Mouse (Mus musculus): ENCODE measurements at regions not wholly inside any gene's neighbourhood (a gene's known extent, or its start where the extent isn't known, plus 50 kb on each side); places are given as distances from the start of the nearest gene placed in this dataset.
"Not testable (repeated sequence)": the region's sequence is repeated elsewhere in the genome, so short reads cannot be mapped to it uniquely, and the experiment has no call there.

GRCm38 (mm10) chr3:36387431-36387830, 88.3 kb downstream of the Anxa5 start:
- DNase-seq (ENCODE audit: extremely low spot score, low spot score), result no peak

GRCm38 (mm10) chr3:36383438-36383945, 92.2 kb downstream of the Anxa5 start:
- no peak for DNase-seq (ENCODE audit: extremely low spot score, low spot score)

GRCm38 (mm10) chr3:36381621-36382193, 94.0 kb downstream of the Anxa5 start:
- DNase-seq (ENCODE audit: extremely low spot score, low spot score), result no peak

- DNase-seq (ENCODE audit: extremely low spot score, low spot score), result no peak
Measured at GRCm38 (mm10) chr3:36375722-36376121, 100.0 kb downstream of the Anxa5 start.

GRCm38 (mm10) chr3:36374939-36375338, 100.8 kb downstream of the Anxa5 start:
- DNase-seq (ENCODE audit: extremely low spot score, low spot score), result no peak

- no peak for DNase-seq (ENCODE audit: extremely low spot score, low spot score)
Measured at GRCm38 (mm10) chr3:36360933-36361332, 114.8 kb downstream of the Anxa5 start.

GRCm38 (mm10) chr3:36354201-36354600, 121.5 kb downstream of the Anxa5 start:
- not testable (repeated sequence) for DNase-seq (ENCODE audit: extremely low spot score, low spot score)

- no peak for DNase-seq (ENCODE audit: extremely low spot score, low spot score)
Measured at GRCm38 (mm10) chr3:36352032-36352742, 123.5 kb downstream of the Anxa5 start.

GRCm38 (mm10) chr3:36349073-36349472, 126.6 kb downstream of the Anxa5 start:
- DNase-seq (ENCODE audit: extremely low spot score, low spot score), result no peak

GRCm38 (mm10) chr3:36340889-36341533, 118.9 kb upstream of the Qrfpr start:
- no peak for DNase-seq (ENCODE audit: extremely low spot score, low spot score)

GRCm38 (mm10) chr3:36339656-36340055, 117.5 kb upstream of the Qrfpr start:
- DNase-seq (ENCODE audit: extremely low spot score, low spot score), result no peak

GRCm38 (mm10) chr3:36334279-36334678, 112.2 kb upstream of the Qrfpr start:
- DNase-seq (ENCODE audit: extremely low spot score, low spot score), result no peak

GRCm38 (mm10) chr3:36332016-36332415, 109.9 kb upstream of the Qrfpr start:
- DNase-seq (ENCODE audit: extremely low spot score, low spot score), result no peak

GRCm38 (mm10) chr3:36330656-36331055, 108.5 kb upstream of the Qrfpr start:
- peak; percentile 45 for DNase-seq (ENCODE audit: extremely low spot score, low spot score)

- DNase-seq (ENCODE audit: extremely low spot score, low spot score), result no peak
Measured at GRCm38 (mm10) chr3:36329631-36330030, 107.5 kb upstream of the Qrfpr start.

- DNase-seq (ENCODE audit: extremely low spot score, low spot score), result no peak
Measured at GRCm38 (mm10) chr3:36328927-36329326, 106.8 kb upstream of the Qrfpr start.

GRCm38 (mm10) chr3:36318635-36319034, 96.5 kb upstream of the Qrfpr start:
- no peak for DNase-seq (ENCODE audit: extremely low spot score, low spot score)

- DNase-seq (ENCODE audit: extremely low spot score, low spot score), result no peak
Measured at GRCm38 (mm10) chr3:36311337-36311736, 89.2 kb upstream of the Qrfpr start.

GRCm38 (mm10) chr3:36310642-36311267, 88.6 kb upstream of the Qrfpr start:
- DNase-seq (ENCODE audit: extremely low spot score, low spot score), result peak; percentile 22

- DNase-seq (ENCODE audit: extremely low spot score, low spot score), result no peak
Measured at GRCm38 (mm10) chr3:36296792-36297191, 74.7 kb upstream of the Qrfpr start.

GRCm38 (mm10) chr3:36291971-36292370, 69.9 kb upstream of the Qrfpr start:
- DNase-seq (ENCODE audit: extremely low spot score, low spot score), result no peak

- DNase-seq (ENCODE audit: extremely low spot score, low spot score), result no peak
Measured at GRCm38 (mm10) chr3:36284066-36284465, 62.0 kb upstream of the Qrfpr start.

Measured in neural tube, embryonic 10.5 days (tissue).